Mouse (Mus musculus): ENCODE data around the gene Pcolce.

Pcolce gene

DNA sequence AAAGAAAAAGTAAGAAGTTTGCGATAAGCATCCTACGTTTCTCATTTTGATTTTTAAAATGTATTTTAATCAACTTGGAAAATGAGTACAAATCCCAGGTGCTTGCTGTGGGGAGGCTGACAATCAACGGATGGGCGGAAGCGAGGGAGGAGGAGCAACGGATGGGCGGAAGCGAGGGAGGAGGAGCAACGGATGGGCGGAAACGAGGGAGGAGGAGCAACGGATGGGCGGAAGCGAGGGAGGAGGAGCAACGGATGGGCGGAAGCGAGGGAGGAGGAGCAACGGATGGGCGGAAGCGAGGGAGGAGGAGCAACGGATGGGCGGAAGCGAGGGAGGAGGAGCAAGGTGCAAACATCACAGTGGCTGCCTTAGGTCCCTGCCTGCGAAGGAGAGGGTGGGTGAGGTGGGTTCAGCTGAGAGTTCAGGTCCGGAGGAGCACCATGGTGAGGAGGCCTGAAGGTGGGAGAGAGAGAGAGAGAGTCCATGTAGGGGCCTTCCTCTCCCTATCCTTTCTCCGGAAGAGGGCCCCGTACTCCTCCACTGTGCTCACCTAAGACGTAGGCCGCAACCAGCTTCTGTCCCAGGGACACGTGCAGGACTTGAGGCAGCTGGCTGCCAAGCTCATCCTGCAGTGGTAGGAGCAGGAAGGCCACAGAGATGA lies 16.9 kb downstream of the Pcolce start:
- DNase-seq (ENCODE audit: low spot score in 2 of 2), result no peak

DNA sequence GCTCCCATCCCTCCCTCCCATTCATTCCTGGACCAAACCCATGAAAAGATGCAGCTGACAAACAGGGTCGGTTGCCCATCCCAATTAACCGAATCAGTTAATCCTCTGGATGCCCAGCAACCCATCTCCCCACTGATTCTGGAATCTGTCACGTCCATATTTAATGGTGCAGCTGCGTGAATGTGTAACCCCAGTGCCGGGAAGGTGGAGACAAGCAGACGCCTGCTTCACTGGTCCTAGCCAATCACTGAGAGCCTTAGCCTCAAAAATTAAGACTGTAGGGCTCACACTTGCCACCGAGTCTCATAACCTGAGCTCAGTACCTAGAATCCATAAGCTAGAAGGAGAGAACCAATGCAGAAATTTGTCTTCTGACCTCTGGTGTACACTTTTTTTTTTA lies 17.7 kb downstream of the Pcolce start:
- no peak for DNase-seq (ENCODE audit: low spot score in 2 of 2)

DNA sequence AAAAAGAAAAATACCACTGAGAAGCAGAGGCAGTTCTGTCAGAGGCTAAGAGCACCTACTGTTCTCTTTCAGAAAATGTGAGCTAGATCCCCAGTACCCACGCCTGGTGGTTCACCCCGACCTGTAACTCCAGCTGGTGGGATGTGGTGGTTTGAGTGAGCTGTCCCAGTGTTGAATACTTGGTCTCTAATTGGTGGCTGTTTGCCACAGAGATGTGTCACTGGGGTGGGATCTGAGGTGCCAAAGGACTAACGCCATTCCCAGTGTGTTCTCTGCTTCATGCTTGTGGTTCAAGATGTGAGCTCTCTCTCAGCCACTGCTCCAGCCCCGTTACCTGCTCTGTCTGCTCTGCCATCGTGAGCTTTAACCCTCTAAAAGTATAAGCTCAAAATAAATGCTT lies 23.1 kb downstream of the Pcolce start:
- DNase-seq (ENCODE audit: low spot score in 2 of 2), result no peak

DNA sequence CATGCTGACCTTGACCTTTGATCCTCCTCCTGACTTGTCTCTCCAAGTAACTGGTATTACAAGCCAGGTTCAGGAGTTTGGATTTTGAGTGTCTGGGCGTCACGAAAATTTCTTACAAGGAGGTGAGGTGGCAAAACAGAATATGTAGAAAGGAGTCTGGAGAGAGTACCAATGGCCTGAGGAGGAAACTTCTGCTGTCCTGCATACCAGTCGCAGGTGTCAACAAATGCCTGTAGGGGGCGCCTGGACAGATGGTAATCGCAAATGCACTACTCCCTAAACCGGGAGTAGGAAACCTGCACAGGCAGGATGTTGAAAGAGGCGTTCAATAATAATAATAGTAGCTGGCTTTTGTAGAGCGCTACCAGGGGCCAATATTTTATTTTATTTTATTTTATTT lies 28.6 kb downstream of the Pcolce start:
- peak in 1 of 2 experiments; percentile 75 for DNase-seq (ENCODE audit: low spot score in 2 of 2)

DNA sequence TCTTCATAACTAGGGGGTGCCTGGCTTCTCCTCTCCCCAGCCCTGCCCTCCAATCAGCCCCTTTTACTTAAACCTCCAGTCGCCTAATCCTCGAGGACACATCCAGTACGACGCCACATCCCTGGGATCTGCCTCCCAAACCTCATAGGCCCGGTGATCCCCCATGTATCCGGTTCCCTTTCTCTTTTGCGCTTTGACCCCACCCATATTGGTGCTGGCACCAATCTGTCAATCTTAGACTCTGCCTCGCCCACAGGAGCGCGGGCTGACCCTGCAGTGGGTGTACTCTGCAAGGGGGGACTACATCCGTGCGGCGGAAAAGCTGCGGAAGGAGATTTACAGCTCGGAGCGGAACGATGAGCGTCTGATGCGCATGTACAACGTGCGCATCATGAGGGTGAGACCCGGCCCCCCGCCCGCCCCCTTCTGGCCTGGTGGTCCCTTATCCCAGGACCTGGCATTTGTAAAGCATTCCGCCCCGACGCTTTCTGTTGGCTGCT lies 29.9 kb downstream of the Pcolce start:
- DNase-seq (ENCODE audit: low spot score in 2 of 2), result peak in 1 of 2 experiments; percentile 51

DNA sequence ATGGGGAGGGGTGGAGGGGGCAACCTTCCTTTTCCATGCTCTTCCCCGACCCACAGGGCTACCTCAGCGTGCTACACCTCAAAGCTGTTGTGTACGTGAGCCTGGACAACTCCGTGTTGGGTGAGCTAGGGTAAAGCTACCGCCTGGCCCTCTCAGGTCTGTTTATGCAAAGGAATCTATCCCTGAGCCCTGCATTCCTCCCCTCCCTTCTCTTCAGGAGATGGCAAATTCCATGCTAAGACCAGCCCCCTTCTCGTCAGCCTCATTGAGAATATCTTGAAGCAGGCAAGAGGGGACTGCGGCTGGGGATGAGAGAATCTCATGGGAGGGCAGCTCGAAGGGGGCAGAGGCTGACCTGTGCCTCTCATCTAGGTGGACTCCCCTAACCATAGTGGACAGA lies 30.9 kb downstream of the Pcolce start:
- DNase-seq (ENCODE audit: low spot score in 2 of 2), result no peak

DNA sequence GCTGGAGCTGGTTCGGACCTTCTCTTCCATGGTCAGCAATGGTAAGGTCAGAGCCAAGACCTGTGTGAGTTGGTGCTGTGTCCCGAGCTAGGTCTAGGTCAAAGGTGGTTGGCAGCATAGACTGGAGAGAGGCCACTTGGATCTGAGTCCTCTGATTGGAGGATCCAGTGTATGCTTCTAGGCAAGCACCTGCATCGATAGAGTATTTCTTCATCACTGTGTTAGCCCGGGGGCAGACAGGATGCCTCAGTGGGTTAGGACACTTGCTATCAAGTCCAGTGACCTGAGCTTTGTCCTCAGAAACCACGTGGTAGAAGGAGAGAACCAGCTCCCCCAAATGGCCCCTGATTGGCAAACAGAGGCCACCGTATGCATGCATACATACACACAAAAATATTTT lies 33.3 kb downstream of the Pcolce start:
- DNase-seq (ENCODE audit: low spot score in 2 of 2), result no peak

DNA sequence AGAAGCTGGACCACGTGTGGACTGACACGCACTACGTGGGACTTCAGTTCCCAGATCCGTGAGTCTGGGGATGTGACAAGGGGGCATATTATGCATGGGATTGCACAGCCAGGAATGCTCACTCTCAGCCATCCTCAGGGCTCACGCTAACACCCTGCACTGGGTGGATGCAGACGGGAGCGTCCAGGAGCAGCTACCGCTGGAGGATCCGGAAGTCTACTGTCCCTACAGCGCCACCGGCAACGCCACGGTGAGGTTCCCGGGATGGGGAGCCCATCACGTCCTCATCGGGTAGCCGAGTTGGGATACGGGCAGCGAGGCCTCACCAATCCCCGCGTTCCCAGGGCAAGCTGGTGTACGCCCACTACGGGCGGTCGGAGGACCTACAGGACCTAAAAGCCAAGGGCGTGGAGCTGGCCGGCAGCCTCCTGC lies 39.1 kb downstream of the Pcolce start:
- DNase-seq (ENCODE audit: low spot score in 2 of 2), result no peak

DNA sequence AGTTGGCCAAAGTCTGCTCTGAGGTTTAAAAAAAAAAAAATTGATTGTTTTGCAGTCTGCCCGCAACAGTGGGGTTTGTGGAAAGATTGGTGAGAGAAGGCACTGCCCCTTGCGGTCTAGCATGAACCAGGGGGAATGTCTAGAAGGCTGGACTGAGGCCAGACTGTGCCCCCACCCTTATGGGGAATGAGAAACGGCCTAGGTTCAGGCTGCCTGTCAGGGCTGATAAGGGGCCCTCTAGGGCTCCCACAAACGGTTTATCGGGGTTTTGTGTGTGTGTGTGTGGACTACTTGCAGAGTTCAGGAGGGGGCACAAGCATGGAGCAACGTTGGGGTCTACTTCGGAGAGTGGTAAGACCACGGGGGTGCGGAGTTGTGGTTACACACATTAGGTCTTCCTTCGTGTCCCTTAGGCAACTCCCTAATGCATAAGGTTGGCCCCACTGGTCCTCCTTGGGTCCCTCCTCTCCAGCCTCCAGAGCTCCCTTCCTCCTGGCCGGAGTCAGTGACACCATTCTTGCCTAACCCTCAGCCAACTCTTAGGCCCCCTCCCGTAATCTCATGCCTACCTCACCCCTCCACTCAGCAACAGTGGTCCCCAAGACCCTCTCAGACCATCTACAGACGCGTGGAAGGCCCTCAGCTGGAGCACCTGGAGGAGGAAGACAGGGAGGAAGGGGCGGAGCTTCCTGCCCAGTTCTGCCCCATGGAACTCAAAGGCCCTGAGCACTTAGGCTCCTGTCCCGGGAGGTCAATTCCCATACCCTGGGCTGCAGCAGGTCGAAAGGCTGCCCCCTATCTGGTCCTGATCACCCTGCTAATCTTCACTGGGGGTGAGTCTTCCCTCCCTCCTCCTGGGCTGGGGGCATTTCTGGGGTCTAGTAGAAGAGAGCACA lies 42.6 kb downstream of the Pcolce start:
- DNase-seq (ENCODE audit: low spot score in 2 of 2), result no peak

DNA sequence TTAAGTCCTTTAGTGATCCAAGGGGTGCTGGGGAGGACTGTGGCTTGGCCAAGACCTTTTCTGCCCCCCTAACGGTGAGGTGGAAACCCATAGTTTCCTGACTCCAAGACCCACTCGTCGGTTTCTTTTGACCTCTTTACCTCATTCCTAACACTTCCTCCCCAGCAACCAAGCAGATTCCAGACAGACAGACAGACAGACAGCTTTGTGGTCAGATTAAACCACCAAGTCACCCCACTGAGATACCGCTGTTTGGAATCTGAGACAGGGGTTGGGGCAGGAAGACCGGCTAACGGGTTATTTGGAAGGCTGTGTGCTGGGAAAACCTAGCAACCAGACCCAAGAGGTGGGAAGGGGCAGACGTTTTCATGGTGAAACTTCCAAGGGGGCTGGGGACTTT lies 43.4 kb downstream of the Pcolce start:
- no peak for DNase-seq (ENCODE audit: low spot score in 2 of 2)

DNA sequence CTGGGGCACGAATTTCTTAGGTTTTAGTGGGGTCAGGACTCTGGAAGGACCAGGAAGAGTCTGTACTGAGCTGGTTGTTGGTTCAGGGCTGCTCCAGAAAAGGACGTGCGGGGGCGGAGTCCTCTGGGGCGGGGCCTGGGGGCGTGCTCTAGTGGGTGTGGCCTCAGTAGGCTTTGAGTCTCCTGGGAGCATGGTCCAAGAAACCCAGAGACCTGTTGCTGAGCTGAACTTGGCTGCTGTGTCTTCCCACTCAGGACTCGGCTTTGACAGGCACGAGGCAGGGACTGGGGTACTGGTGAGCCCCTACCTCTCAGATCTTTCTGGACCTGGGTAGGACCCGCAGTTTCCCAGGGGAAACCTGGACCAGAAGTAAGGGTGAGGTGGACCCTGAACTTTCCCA lies 43.9 kb downstream of the Pcolce start, which contains the start of gene Tfr2:
Tfr2 (plus strand) TSS at position 176 of the 400 bp plus-strand sequence.
- no peak for DNase-seq (ENCODE audit: low spot score in 2 of 2)

DNA sequence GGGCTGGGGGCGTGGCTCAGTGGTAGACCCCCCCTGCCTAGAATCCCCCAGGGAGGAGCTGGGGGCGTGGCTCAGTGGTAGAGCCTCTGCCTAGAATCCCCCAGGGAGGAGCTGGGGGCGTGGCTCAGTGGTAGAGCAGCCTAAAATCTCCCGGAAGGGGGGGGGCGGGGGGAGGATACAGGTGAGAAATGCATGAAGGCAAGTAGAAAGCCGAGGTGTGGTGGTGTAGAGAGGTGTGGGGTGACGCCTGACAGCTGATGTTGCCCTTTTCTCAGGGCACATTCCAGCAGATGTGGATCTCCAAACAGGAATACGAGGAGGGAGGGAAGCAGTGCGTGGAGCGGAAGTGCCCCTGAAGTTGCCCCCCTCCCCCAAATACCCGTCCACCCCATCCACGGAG lies 44.6 kb downstream of the Pcolce start:
- no peak for DNase-seq (ENCODE audit: low spot score in 2 of 2)

DNA sequence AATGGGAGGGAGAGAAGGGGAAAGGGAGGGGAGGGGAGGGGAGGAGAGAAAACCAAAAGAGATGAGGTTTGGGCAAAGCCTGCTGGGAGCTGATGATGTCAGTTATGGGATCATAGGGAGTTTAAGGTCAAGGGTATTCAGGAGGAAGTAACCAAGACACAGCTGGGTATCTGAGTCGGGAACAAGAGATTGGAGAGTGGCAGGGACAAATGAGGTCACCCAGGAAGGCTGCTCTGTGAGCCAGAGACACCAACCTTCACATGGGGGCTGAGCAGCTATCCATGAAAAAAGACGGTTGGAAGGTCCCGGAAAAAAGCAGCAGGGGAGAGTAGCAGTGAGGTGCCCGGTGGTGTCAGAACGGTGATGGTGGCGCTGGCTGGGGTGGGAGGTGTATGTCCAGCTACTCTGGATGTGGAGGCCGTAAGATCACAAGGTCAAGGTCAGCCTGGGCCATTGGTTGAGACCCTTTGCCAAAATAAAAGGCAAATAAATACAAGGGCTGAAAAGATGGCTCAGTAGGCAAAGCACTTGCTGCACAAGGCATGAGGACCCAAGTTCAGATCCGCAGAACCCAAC lies 45.3 kb downstream of the Pcolce start:
- no peak for DNase-seq (ENCODE audit: low spot score in 2 of 2)

DNA sequence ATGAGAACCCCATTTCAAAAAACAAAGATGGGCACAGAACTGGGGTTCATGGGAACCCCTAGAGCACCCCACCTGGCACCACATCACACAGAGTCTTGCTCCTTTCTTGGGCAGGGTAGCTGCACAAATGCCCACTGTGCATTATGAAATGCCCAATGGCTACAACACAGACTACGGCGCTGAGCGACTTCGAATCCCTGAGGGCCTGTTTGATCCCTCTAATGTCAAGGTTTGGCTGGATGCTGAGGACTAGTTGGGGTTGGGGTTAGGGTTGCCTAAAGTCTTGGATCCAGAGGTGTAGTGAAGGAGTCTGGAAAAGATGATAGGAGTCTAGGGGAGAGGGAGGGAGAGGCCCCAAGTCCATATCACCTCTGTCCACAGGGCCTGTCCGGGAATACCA lies 47.2 kb downstream of the Pcolce start:
- no peak for DNase-seq (ENCODE audit: low spot score in 2 of 2)

DNA sequence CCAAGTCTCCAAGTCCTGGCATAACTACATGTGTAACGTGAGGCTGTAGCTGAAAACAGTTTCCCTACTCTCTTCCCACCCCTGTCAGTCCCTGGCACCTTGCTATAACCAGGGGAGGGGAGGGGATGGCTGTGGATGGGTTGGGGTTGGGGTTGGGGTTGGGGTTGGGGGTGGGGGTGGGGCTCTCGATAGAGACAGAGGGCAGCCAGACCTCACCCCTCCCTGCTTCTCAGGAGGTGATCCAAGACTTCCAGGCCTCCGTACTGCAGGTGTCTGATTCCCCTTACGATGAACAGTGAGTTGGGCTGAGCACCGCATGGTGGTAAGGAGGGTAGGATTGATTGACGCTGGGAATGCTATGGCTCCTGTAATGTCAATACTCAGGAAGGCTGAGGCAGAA lies 47.8 kb downstream of the Pcolce start:
- no peak for DNase-seq (ENCODE audit: low spot score in 2 of 2)

DNA sequence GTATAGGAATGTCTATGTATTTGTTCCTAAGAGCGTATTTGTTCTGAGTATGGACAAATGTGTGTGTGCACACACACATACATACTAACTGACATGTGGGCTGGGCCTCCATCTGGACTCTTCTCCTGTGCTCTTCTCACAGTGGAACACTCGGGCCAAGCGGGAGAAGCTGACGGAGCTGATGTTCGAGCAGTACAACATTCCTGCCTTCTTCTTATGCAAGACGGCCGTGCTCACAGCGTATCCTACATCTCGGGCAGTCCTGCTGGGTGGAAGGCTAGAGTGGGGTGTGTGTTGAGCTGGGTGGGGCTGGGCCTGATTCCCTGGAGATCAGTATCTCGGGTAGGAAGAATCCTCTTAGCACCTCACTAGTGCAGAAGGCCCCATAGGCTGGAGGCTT lies 50.6 kb downstream of the Pcolce start:
- DNase-seq (ENCODE audit: low spot score in 2 of 2), result no peak

DNA sequence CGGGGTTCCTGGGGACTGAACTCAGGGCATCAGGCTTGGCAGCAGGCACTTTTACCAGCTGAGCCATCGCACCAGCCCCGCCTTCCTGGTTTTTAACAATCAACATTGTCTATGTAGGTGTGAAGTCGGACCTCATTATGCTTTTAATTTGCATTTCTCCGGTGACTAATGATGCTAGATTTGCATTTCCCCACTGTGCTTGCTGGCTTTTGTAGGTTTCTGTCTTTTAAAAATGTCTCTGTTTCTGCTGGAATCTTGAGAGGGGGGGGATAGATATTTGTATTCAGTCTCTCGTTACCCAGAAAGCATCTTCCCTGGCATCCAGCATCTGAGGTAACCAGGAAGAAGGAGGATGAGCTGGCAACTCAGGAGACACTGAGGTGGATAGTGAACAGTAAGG lies 52.0 kb downstream of the Pcolce start:
- DNase-seq (ENCODE audit: low spot score in 2 of 2), result no peak
